Mouse (Mus musculus) liver, embryonic 14.5 days (tissue): Measurements from ENCODE around the gene Mgat5. TPM values are rescaled to one million over a fixed set of nuclear protein-coding genes. Genes with fewer than 3 reads are reported as not detected.

Experiments
- ATAC-seq: fragments of 200-750 bp; cut with Nextera tagmentation; 2 replicates; pipeline ENCODE4 v1.8.0; 2017; ENCODE audit warnings: moderate number of reproducible peaks, mild to moderate bottlenecking, moderate library complexity; ENCODE audit not compliant: insufficient read depth
- DNase-seq, 3 experiments: peaks; one replicate each; pipeline ENCODE4 v3.0.0-alpha.2; 2012 to 2013; ENCODE audit warnings: low read depth in 3 of 3, low spot score in 3 of 3
- H3K27ac ChIP-seq: fragments of 300-500 bp; sonication (generic); 2 replicates; pipeline ENCODE4 v1.5.1; 2014; ENCODE audit warnings: moderate library complexity, mild to moderate bottlenecking, control low read depth, inconsistent platforms
- H3K27me3 ChIP-seq: fragments of 300-500 bp; sonication (generic); 2 replicates; pipeline ENCODE4 v1.6.1; 2014; ENCODE audit warnings: mild to moderate bottlenecking, low read length, moderate library complexity; ENCODE audit not compliant: control insufficient read depth, insufficient read depth
- H3K36me3 ChIP-seq: fragments of 300-500 bp; sonication (generic); replicated peaks from 2 replicates; pipeline ENCODE4 v1.6.1; 2014; ENCODE audit warnings: low read depth; ENCODE audit not compliant: control insufficient read depth, insufficient read depth
- H3K4me1 ChIP-seq, 2 experiments: fragments of 200-500 bp in 1 of 2; fragments of 300-500 bp in 1 of 2; sonication (generic) in 1 of 2; replicated peaks; 2 replicates each; pipeline ENCODE4 v1.6.1; 2012 to 2014; ENCODE audit warnings: antibody characterized with exemption in 1 of 2, inconsistent platforms in 1 of 2, low read length in 1 of 2; ENCODE audit not compliant: control insufficient read depth in 2 of 2, insufficient read depth in 2 of 2
- H3K4me2 ChIP-seq: fragments of 300-500 bp; sonication (generic); 2 replicates; pipeline ENCODE4 v1.6.1; 2014; ENCODE audit warnings: low read depth, mild to moderate bottlenecking, control low read depth, moderate library complexity
- H3K4me3 ChIP-seq, 2 experiments: fragments of 200-500 bp in 1 of 2; fragments of 300-500 bp in 1 of 2; sonication (generic) in 1 of 2; 2 replicates each; pipeline ENCODE4 v1.5.1; 2012 to 2014; ENCODE audit warnings: low read depth in 2 of 2, low read length in 2 of 2, mild to moderate bottlenecking in 2 of 2, control low read depth in 1 of 2, inconsistent platforms in 1 of 2, moderate library complexity in 1 of 2; ENCODE audit not compliant: insufficient read depth in 1 of 2
- H3K9ac ChIP-seq: fragments of 300-500 bp; sonication (generic); replicated peaks from 2 replicates; pipeline ENCODE4 v1.6.1; 2014; ENCODE audit warnings: mild to moderate bottlenecking, control low read depth, moderate library complexity
- H3K9me3 ChIP-seq: fragments of 300-500 bp; sonication (generic); 2 replicates; pipeline ENCODE4 v1.6.1; 2016; ENCODE audit warnings: low read length, mixed read lengths; ENCODE audit not compliant: control insufficient read depth
- CTCF ChIP-seq: IDR thresholded peaks from 2 replicates; pipeline ENCODE4 v1.5.1; 2016; ENCODE audit warnings: antibody characterized with exemption, low read depth, control low read depth
- EP300 ChIP-seq: IDR thresholded peaks from 2 replicates; pipeline ENCODE4 v1.6.1; 2016; ENCODE audit warnings: antibody characterized with exemption, low read depth
- WGBS: fragments of 180-500 bp; shearing (Covaris S2); extraction: QIAGEN DNeasy Blood & Tissue Kit; methylation state at CpG from one replicate; pipeline ENCODE4 v1.1.7; 2014; ENCODE audit not compliant: insufficient replicate concordance; 5-methylcytosine and 5-hydroxymethylcytosine counted together
- polyA plus RNA-seq, 2 experiments: library from polyadenylated mRNA; depleted of rRNA in 1 of 2; stranded (reverse) in 1 of 2; unstranded in 1 of 2; fragments of >200 nt; fragmentation: Nextera tagmentation in 1 of 2; extraction: Ambion mirVana in 1 of 2; gene quantifications; 2 replicates each; pipeline versions ENCODE4 v1.2.1 to v1.2.3; 2012 to 2014

The Mgat5 gene
- polyA plus RNA-seq, 2 experiments, result 0.62 to 0.67 TPM

DNA sequence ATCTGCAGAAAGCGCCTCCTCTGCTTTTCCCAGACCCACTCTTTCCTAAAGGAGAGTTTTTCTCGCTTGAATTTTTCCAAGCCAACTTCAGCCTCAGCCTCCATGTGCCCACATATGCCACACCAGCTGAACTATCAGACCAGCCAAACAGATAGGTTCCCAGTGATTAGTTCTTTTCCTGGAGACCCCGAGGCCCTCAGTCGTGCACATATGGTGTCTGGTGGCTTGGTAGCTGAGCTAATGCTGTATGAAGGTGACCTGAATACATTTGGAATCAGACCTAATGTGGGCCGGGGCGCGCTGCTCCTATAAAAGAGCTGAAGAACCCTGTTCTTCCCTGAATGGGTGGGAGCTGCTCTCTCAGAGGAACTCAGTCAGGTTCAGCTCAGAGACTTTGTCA lies 225.5 kb downstream of the Mgat5 start:
- Histone ChIP-seq H3K27me3 (no peaks in the 10 kb centered on the region), H3K9me3 (no peaks in the 10 kb centered on the region), H3K9ac (no peak overlapping the region), H3K27ac (no peak overlapping the region), H3K4me3 (no peak overlapping the region), H3K4me1 (no peaks in the 10 kb centered on the region), H3K36me3 (no peaks in the 10 kb centered on the region), H3K4me2 (no peak overlapping the region)
- TF ChIP-seq CTCF, result no peak
- no peak for TF ChIP-seq EP300
- 71% methylated on average over 7 of the region's 7 CpGs for WGBS
- DNase-seq (no peak), ATAC-seq (no peak)

GRCm38 (mm10) chr1:127434829-127435228 lies 230.0 kb downstream of the Mgat5 start:
- H3K4me3 ChIP-seq, result no peak overlapping the region
- H3K9me3 ChIP-seq, result no peaks in the 10 kb centered on the region
- H3K36me3 ChIP-seq, result no peaks in the 10 kb centered on the region
- no peak for ATAC-seq
- H3K9ac ChIP-seq, result no peak overlapping the region
- TF ChIP-seq EP300 (no peak), CTCF (no peak)
- no peak overlapping the region for H3K4me2 ChIP-seq
- no peak for DNase-seq
- WGBS, result 68% methylated on average over 4 of the region's 4 CpGs
- H3K27ac ChIP-seq, result no peak overlapping the region
- no peaks in the 10 kb centered on the region for H3K27me3 ChIP-seq
- H3K4me1 ChIP-seq, result no peaks in the 10 kb centered on the region

- Histone ChIP-seq H3K9ac (no peak overlapping the region), H3K4me3 (no peak overlapping the region), H3K9me3 (no peaks in the 10 kb centered on the region), H3K27me3 (no peaks in the 10 kb centered on the region), H3K4me1 (no peaks in the 10 kb centered on the region), H3K4me2 (no peak overlapping the region), H3K27ac (no peak overlapping the region), H3K36me3 (no peaks in the 10 kb centered on the region)
- 54% methylated on average over 6 of the region's 6 CpGs for WGBS
- TF ChIP-seq EP300 (no peak), CTCF (no peak)
- ATAC-seq (no peak), DNase-seq (no peak)
Observed at GRCm38 (mm10) chr1:127437091-127437490, 232.3 kb downstream of the Mgat5 start.

- Histone ChIP-seq H3K36me3 (no peaks in the 10 kb centered on the region), H3K27me3 (no peaks in the 10 kb centered on the region), H3K27ac (no peak overlapping the region), H3K9ac (no peak overlapping the region), H3K4me1 (no peaks in the 10 kb centered on the region), H3K9me3 (no peaks in the 10 kb centered on the region), H3K4me3 (no peak overlapping the region), H3K4me2 (no peak overlapping the region)
- DNase-seq (no peak), ATAC-seq (no peak)
- WGBS, result 76% methylated on average over 9 of the region's 9 CpGs
- TF ChIP-seq CTCF (no peak), EP300 (no peak)
Observed at GRCm38 (mm10) chr1:127439452-127439891, 234.7 kb downstream of the Mgat5 start.

DNA sequence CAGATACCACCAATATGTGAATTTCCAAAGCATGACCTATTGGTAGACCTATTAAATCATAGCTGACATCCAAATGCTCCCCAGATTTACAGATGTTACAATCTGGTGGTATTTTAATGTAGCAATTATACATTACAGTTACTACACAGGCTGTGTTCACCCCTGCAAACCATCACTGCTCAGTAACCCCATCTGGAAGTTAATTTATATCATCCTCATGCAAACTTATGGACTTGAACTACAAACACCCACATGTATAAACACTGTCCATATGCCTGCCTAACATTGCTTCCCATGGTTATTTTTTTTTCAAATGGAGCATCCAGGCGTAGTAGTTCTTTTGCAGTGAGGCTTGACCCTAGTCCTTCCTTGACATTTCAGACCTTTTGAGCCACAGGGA lies 236.2 kb downstream of the Mgat5 start:
- Histone ChIP-seq H3K27me3 (no peaks in the 10 kb centered on the region), H3K4me1 (no peaks in the 10 kb centered on the region), H3K4me2 (no peak overlapping the region), H3K4me3 (no peak overlapping the region), H3K9me3 (no peaks in the 10 kb centered on the region), H3K9ac (no peak overlapping the region), H3K27ac (no peak overlapping the region), H3K36me3 (no peaks in the 10 kb centered on the region)
- ATAC-seq, result no peak
- DNase-seq, result no peak
- 50% methylated on average over 1 of the region's 1 CpGs for WGBS
- TF ChIP-seq EP300 (no peak), CTCF (no peak)
